Mouse (Mus musculus): Measurements from ENCODE around the gene Nol6. TPM values are rescaled to one million over a fixed set of nuclear protein-coding genes. Genes with fewer than 3 reads are reported as not detected.

Gene Nol6
- 18.6 and 20.7 TPM in 2 replicates for polyA plus RNA-seq (2014; fragmentation: Nextera tagmentation; extraction: Ambion mirVana)

DNA sequence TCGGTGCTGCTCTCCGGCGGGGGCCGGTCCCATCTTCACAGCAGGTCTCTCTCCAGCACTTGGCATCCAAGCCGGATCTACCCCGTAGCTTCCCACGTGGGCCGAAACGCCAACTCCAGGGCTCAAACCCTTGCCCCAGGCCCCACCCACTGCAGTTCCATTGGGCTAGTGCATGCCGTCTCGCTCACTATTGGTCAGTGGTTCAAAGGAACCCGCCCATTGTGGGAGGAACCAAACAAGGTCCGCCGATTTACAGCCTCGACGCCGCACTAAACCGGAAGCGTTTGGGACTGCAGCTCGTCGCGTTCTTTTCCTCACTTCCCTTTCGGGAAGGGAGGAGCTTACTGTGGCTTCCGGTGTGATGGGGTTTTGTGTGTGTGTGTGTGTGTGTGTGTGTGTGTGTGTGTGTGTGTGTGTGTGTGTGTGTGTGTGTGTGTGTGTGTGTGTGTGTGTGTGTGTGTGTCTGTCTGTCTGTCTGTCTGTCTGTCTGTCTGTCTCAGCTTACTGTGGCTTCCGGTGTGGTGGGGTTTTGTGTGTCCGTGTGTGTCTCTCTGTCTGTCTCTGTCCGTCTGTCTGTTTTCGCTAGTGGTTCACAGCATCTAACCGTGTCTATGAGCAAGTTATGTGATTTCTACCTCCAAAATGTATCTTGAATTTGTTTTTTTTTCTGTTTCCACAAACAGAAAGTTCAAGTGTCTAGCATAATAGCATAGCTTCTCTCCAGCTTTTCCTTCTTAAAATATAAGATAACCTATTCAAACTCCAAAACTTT is at the start of gene Nol6:
Gene Nol6 (minus strand): TSS at position 276 of the 772 bp plus-strand sequence.
- peak within 1 kb of the TSS; percentile 60 for H3K4me2 ChIP-seq (ENCODE audit: low read depth, low read length)
- under 1% methylated on average over 29 of the region's 29 CpGs for WGBS
- DNase-seq (ENCODE audit: low spot score) (peak; percentile 99), ATAC-seq (replicated peaks; ENCODE audit: insufficient number of reproducible peaks, low FRiP score, low TSS enrichment, low read depth) (peak; percentile 99)
- no peaks in the 10 kb centered on the region for H3K9me3 ChIP-seq (replicated peaks; ENCODE audit: control insufficient read depth, low read length)
- no peaks in the 10 kb centered on the region; the same call in 1 of the 2 replicates for H3K4me1 ChIP-seq (ENCODE audit: control insufficient read depth, insufficient read depth, low read length)
- H3K36me3 ChIP-seq (replicated peaks; ENCODE audit: control insufficient read depth, insufficient read depth, low read depth, low read length), result peaks cover 4% of the 10 kb centered on the region; the same call in 1 of the 2 replicates
- no peak within 1 kb of the TSS for H3K27ac ChIP-seq (replicated peaks; ENCODE audit: low read depth, low read length)
- H3K9ac ChIP-seq (replicated peaks; ENCODE audit: low read length), result peak within 1 kb of the TSS; percentile 50
- no peaks in the 10 kb centered on the region for H3K27me3 ChIP-seq (ENCODE audit: control insufficient read depth, insufficient read depth, low read length)
- peak within 1 kb of the TSS; percentile 63 for H3K4me3 ChIP-seq (ENCODE audit: low read depth, low read length)

DNA sequence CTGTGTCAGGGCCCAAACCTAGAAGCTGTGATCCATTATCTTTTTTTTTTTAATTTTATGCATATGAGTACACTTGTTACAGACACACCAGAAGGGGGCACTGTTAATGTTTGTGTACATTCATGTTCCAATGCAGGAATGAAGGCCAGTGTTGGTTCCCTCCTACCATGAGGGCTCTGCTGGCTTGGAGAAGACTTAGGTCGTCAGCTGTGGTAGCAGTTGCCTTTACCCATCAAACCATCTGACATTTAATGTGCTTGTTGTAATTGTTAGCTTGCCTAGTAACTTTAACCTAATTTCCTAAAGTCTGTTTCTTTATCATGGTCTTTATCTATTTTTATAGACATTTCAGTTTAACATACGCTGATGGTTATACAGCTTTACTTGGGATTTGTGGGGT is 46.7 kb upstream of the Nol6 start:
- H3K9ac ChIP-seq (replicated peaks; ENCODE audit: low read length), result no peak overlapping the region
- H3K27ac ChIP-seq (replicated peaks; ENCODE audit: low read depth, low read length), result no peak overlapping the region
- H3K27me3 ChIP-seq (ENCODE audit: control insufficient read depth, insufficient read depth, low read length), result no peaks in the 10 kb centered on the region
- H3K9me3 ChIP-seq (replicated peaks; ENCODE audit: control insufficient read depth, low read length), result no peaks in the 10 kb centered on the region
- 86% methylated on average over 2 of the region's 2 CpGs for WGBS
- H3K4me2 ChIP-seq (ENCODE audit: low read depth, low read length), result no peak overlapping the region
- DNase-seq (ENCODE audit: low spot score) (no peak), ATAC-seq (replicated peaks; ENCODE audit: insufficient number of reproducible peaks, low FRiP score, low TSS enrichment, low read depth) (no peak)
- H3K4me3 ChIP-seq (ENCODE audit: low read depth, low read length), result no peak overlapping the region
- H3K4me1 ChIP-seq (ENCODE audit: control insufficient read depth, insufficient read depth, low read length), result no peaks in the 10 kb centered on the region
- peaks cover 6% of the 10 kb centered on the region; the same call in 1 of the 2 replicates for H3K36me3 ChIP-seq (replicated peaks; ENCODE audit: control insufficient read depth, insufficient read depth, low read depth, low read length)

DNA sequence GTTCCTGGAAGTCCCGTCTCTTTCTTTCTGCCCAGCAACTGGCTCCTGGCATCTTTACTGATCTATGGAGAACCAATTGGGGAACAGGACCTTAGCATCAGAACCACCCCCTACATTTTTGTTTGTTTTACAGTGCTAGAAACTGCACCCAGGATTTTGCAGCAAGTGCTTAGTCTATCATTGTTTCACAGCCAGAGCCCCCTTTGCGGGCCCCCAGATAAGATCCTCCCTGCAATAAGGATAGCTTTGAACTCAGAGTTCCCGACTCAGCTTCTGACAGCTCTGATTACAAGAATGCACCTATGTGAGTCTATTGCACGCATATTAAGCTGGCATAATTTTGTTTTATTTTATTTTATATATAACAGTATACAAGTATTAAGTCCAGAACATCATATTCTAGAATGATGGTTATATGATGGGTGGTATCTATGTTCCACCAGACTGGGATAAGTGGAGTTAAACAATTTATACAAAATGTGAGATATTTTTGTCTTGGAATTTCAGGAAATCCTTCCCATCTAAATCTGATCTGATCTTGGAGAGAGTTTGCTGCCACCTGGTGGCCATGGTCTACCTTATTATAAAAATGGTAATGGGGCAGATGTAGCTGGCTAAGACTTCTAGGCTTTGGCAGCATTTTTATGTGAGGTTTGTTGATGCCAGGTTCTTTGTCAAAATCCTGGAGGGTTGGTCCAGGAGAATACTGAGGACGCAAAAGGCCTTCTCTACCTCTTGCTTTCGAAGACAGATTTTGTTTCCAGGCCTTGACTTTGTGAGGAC is 41.6 kb upstream of the Nol6 start:
- Histone ChIP-seq H3K9me3 (replicated peaks; ENCODE audit: control insufficient read depth, low read length) (no peaks in the 10 kb centered on the region), H3K9ac (replicated peaks; ENCODE audit: low read length) (no peak overlapping the region), H3K36me3 (replicated peaks; ENCODE audit: control insufficient read depth, insufficient read depth, low read depth, low read length) (no peaks in the 10 kb centered on the region), H3K27ac (replicated peaks; ENCODE audit: low read depth, low read length) (no peak overlapping the region), H3K4me2 (ENCODE audit: low read depth, low read length) (no peak overlapping the region), H3K4me3 (ENCODE audit: low read depth, low read length) (no peak overlapping the region), H3K27me3 (ENCODE audit: control insufficient read depth, insufficient read depth, low read length) (no peaks in the 10 kb centered on the region), H3K4me1 (ENCODE audit: control insufficient read depth, insufficient read depth, low read length) (no peaks in the 10 kb centered on the region)
- 80% methylated on average over 6 of the region's 6 CpGs for WGBS
- ATAC-seq (replicated peaks; ENCODE audit: insufficient number of reproducible peaks, low FRiP score, low TSS enrichment, low read depth) (no peak), DNase-seq (ENCODE audit: low spot score) (peak; percentile 89)

- no peaks in the 10 kb centered on the region for H3K36me3 ChIP-seq (replicated peaks; ENCODE audit: control insufficient read depth, insufficient read depth, low read depth, low read length)
- H3K27ac ChIP-seq (replicated peaks; ENCODE audit: low read depth, low read length), result no peak overlapping the region
- no peaks in the 10 kb centered on the region for H3K27me3 ChIP-seq (ENCODE audit: control insufficient read depth, insufficient read depth, low read length)
- WGBS, result 38% methylated on average over 2 of the region's 2 CpGs
- H3K9me3 ChIP-seq (replicated peaks; ENCODE audit: control insufficient read depth, low read length), result no peaks in the 10 kb centered on the region
- no peak overlapping the region for H3K4me2 ChIP-seq (ENCODE audit: low read depth, low read length)
- H3K4me3 ChIP-seq (ENCODE audit: low read depth, low read length), result no peak overlapping the region
- DNase-seq (ENCODE audit: low spot score), result no peak
- no peaks in the 10 kb centered on the region for H3K4me1 ChIP-seq (ENCODE audit: control insufficient read depth, insufficient read depth, low read length)
- ATAC-seq (replicated peaks; ENCODE audit: insufficient number of reproducible peaks, low FRiP score, low TSS enrichment, low read depth), result no peak
- no peak overlapping the region for H3K9ac ChIP-seq (replicated peaks; ENCODE audit: low read length)
These were observed 40.7 kb upstream of the Nol6 start for GRCm38 (mm10) chr4:41164974-41165373.

DNA sequence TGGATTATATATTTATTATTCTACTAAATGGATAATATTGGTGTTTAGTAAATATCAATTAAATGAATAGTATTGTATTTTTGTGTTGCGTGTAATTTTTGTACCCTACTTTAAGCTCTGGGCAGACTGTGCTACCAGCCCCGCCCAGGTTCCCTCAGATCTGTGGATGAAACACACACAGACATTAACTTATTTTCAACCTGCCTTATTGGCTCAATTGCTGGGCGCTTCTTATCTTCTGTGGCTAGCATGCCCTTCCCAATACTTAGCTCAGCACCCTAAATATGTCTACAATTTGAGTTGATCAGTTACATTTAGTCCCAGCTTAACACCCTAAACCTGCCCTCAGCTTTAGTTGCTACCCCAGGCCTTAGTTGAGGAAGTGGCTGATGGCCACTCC is 37.0 kb upstream of the Nol6 start:
- 96% methylated on average over 3 of the region's 3 CpGs for WGBS
- no peaks in the 10 kb centered on the region for H3K36me3 ChIP-seq (replicated peaks; ENCODE audit: control insufficient read depth, insufficient read depth, low read depth, low read length)
- H3K27ac ChIP-seq (replicated peaks; ENCODE audit: low read depth, low read length), result no peak overlapping the region
- no peak overlapping the region for H3K9ac ChIP-seq (replicated peaks; ENCODE audit: low read length)
- no peaks in the 10 kb centered on the region for H3K27me3 ChIP-seq (ENCODE audit: control insufficient read depth, insufficient read depth, low read length)
- no peaks in the 10 kb centered on the region for H3K9me3 ChIP-seq (replicated peaks; ENCODE audit: control insufficient read depth, low read length)
- no peak for ATAC-seq (replicated peaks; ENCODE audit: insufficient number of reproducible peaks, low FRiP score, low TSS enrichment, low read depth)
- H3K4me2 ChIP-seq (ENCODE audit: low read depth, low read length), result no peak overlapping the region
- H3K4me1 ChIP-seq (ENCODE audit: control insufficient read depth, insufficient read depth, low read length), result no peaks in the 10 kb centered on the region
- no peak overlapping the region for H3K4me3 ChIP-seq (ENCODE audit: low read depth, low read length)
- no peak for DNase-seq (ENCODE audit: low spot score)

GRCm38 (mm10) chr4:41158251-41158650 is 34.0 kb upstream of the Nol6 start:
- no peak for ATAC-seq (replicated peaks; ENCODE audit: insufficient number of reproducible peaks, low FRiP score, low TSS enrichment, low read depth)
- DNase-seq (ENCODE audit: low spot score), result no peak
- no peak overlapping the region for H3K4me3 ChIP-seq (ENCODE audit: low read depth, low read length)
- H3K27ac ChIP-seq (replicated peaks; ENCODE audit: low read depth, low read length), result no peak overlapping the region
- no peak overlapping the region for H3K9ac ChIP-seq (replicated peaks; ENCODE audit: low read length)
- no peaks in the 10 kb centered on the region for H3K9me3 ChIP-seq (replicated peaks; ENCODE audit: control insufficient read depth, low read length)
- H3K4me2 ChIP-seq (ENCODE audit: low read depth, low read length), result no peak overlapping the region
- no peaks in the 10 kb centered on the region for H3K27me3 ChIP-seq (ENCODE audit: control insufficient read depth, insufficient read depth, low read length)
- no peaks in the 10 kb centered on the region for H3K36me3 ChIP-seq (replicated peaks; ENCODE audit: control insufficient read depth, insufficient read depth, low read depth, low read length)
- no peaks in the 10 kb centered on the region for H3K4me1 ChIP-seq (ENCODE audit: control insufficient read depth, insufficient read depth, low read length)
- WGBS, result 93% methylated on average over 1 of the region's 1 CpGs

GRCm38 (mm10) chr4:41156961-41157360 is 32.7 kb upstream of the Nol6 start:
- Histone ChIP-seq H3K9me3 (replicated peaks; ENCODE audit: control insufficient read depth, low read length) (no peaks in the 10 kb centered on the region), H3K4me3 (ENCODE audit: low read depth, low read length) (no peak overlapping the region), H3K27me3 (ENCODE audit: control insufficient read depth, insufficient read depth, low read length) (no peaks in the 10 kb centered on the region), H3K9ac (replicated peaks; ENCODE audit: low read length) (no peak overlapping the region), H3K4me1 (ENCODE audit: control insufficient read depth, insufficient read depth, low read length) (no peaks in the 10 kb centered on the region), H3K4me2 (ENCODE audit: low read depth, low read length) (no peak overlapping the region), H3K36me3 (replicated peaks; ENCODE audit: control insufficient read depth, insufficient read depth, low read depth, low read length) (no peaks in the 10 kb centered on the region), H3K27ac (replicated peaks; ENCODE audit: low read depth, low read length) (no peak overlapping the region)
- DNase-seq (ENCODE audit: low spot score), result no peak
- no peak for ATAC-seq (replicated peaks; ENCODE audit: insufficient number of reproducible peaks, low FRiP score, low TSS enrichment, low read depth)
- 83% methylated on average over 9 of the region's 9 CpGs for WGBS

- H3K4me1 ChIP-seq (ENCODE audit: control insufficient read depth, insufficient read depth, low read length), result no peaks in the 10 kb centered on the region
- no peak for DNase-seq (ENCODE audit: low spot score)
- WGBS, result 92% methylated on average over 3 of the region's 3 CpGs
- H3K9ac ChIP-seq (replicated peaks; ENCODE audit: low read length), result no peak overlapping the region
- no peaks in the 10 kb centered on the region for H3K9me3 ChIP-seq (replicated peaks; ENCODE audit: control insufficient read depth, low read length)
- no peak overlapping the region for H3K4me2 ChIP-seq (ENCODE audit: low read depth, low read length)
- ATAC-seq (replicated peaks; ENCODE audit: insufficient number of reproducible peaks, low FRiP score, low TSS enrichment, low read depth), result no peak
- no peaks in the 10 kb centered on the region for H3K36me3 ChIP-seq (replicated peaks; ENCODE audit: control insufficient read depth, insufficient read depth, low read depth, low read length)
- H3K27me3 ChIP-seq (ENCODE audit: control insufficient read depth, insufficient read depth, low read length), result no peaks in the 10 kb centered on the region
- no peak overlapping the region for H3K4me3 ChIP-seq (ENCODE audit: low read depth, low read length)
- H3K27ac ChIP-seq (replicated peaks; ENCODE audit: low read depth, low read length), result no peak overlapping the region
These were observed 28.9 kb upstream of the Nol6 start for GRCm38 (mm10) chr4:41153146-41153545.

Data from embryonic facial prominence, embryonic 11.5 days (tissue).